Mouse (Mus musculus) cortical plate, adult 2 months (tissue): Measurements from ENCODE around the gene Eln.

Source experiments
- CTCF ChIP-seq: fragments of 200-500 bp; IDR thresholded peaks from 2 replicates; pipeline ENCODE4 v1.5.1; 2011; ENCODE audit warnings: mild to moderate bottlenecking, control low read depth, low read length; ENCODE audit not compliant: insufficient read depth; ENCODE audit errors: extremely low read depth
- POLR2A ChIP-seq: fragments of 200-500 bp; IDR thresholded peaks from 2 replicates; pipeline ENCODE4 v1.6.1; 2011; ENCODE audit warnings: mild to moderate bottlenecking, low read length, control low read depth; ENCODE audit not compliant: insufficient read depth; ENCODE audit errors: extremely low read depth

- TF ChIP-seq CTCF (no peak), POLR2A (no peak)
Measured at GRCm38 (mm10) chr5:134725299-134725698, 21.8 kb downstream of the Eln start.
